Mouse (Mus musculus) adrenal gland, postnatal 25 days (tissue): ENCODE data around the gene Sept4. TPM values are rescaled to one million over a fixed set of nuclear protein-coding genes. Genes with fewer than 3 reads are reported as not detected.
A peak's percentile ranks its signal among the peaks of the same experiment; 100 is the strongest.

Experiments used
- DNase-seq: peaks from one replicate; pipeline ENCODE4 v3.0.0; 2021; ENCODE audit warnings: mixed read lengths
- total RNA-seq: library from RNA; stranded (reverse); gene quantifications from 2 replicates; pipeline ENCODE4 v1.2.3, GENCODE M21; 2021

The Sept4 gene
- total RNA-seq, 1 experiment from 2014 or later, result 38.6 TPM

DNA sequence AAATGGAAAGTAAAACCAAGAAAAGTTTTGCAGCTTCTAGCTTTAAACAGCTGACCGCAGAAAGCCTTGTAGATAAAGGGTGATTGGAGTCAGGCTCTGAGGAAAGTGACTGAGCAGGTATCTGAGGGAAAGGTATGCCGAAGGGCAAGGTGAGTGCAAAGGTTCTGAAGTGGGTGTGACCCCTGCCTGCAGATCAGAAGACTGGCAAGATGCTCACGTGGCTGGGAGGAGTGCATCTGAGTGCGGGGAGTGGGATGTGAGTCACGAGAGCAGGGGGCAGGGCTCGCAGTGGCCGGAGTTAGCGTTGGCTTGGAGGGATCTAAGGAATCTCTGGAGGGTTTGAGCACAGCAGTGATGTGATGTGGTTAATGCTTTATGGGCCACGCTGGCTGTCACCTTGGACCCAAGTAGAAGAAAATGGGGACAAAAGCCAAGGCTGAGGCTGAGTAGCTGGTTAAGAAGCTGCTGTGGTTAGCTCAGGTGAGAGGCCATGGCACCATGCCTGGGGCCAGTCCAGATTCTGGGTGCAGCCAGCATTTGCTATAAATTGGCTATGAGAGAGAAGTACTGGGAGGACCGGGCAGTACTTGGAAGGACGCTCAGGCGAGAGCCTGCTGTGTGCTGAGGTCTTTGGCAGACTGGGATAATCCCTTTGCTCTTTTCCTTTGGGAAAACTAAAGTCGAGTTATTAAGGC is 30.8 kb downstream of the Sept4 start:
- DNase-seq, result no peak

DNA sequence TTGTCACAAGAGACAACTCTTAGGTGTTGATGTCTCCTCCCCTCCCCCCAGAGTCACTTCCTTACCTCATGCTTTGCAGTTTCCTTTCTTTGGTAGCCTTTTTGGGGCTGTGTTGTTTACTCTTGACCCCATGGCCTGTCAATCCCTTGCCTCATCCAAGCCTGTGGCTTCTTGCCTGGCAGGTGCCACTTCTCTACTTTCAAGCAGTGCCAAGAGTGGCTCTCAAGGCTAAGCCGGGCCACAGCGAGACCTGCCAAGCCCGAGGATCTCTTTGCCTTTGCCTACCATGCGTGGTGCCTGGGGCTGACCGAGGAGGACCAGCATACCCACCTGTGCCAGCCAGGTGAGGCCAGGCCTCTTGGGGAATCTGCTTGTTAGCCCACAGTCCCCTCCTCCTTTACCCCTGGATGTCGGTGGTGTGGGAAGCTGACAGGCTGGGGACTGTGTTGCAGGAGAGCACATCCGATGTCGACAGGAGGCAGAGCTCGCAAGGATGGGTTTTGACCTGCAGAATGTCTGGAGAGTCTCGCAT is 31.7 kb downstream of the Sept4 start:
- no peak for DNase-seq

- DNase-seq, result no peak
These were observed 33.5 kb downstream of the Sept4 start for GRCm38 (mm10) chr11:87602234-87602633.

DNA sequence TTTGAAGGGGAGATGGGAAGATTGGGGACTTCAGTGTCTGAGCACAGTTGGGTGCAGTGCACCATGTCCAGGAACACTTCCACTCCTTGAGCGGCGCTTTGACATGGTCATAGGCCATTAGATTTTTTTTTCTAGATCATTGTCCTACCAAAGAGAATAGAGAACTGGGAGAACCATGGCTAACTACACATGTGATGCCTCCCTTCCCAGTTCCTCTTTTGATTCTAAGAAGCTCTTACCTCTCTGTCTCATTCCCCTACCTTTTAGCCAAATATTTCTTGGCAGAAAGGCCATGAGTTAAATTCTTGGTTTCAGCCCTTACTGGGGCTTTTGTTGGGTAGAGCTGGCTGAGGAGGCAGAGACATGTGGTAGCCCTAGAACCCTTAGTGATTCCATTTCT is 34.9 kb downstream of the Sept4 start:
- no peak for DNase-seq

GRCm38 (mm10) chr11:87609264-87609663 is 40.6 kb downstream of the Sept4 start:
- DNase-seq, result no peak

DNA sequence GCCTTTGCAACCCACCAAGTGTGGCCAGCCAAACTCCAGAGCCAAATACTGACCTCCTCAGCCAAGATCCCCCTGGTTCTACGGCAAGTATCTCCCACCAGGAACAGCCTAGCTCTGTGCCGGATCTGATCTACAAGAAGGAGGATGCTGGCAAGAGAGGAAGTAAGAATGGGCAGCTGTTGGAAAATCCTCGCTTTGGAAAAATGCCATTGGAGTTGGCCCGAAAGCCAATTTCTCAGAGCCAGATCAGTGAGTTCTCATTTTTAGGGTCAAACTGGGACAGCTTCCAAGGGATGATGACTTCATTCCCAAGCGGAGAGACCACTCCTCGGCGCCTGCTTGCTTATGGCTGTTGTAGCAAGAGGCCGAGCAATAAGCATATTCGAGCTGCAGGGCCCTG is 42.8 kb downstream of the Sept4 start:
- no peak for DNase-seq

DNA sequence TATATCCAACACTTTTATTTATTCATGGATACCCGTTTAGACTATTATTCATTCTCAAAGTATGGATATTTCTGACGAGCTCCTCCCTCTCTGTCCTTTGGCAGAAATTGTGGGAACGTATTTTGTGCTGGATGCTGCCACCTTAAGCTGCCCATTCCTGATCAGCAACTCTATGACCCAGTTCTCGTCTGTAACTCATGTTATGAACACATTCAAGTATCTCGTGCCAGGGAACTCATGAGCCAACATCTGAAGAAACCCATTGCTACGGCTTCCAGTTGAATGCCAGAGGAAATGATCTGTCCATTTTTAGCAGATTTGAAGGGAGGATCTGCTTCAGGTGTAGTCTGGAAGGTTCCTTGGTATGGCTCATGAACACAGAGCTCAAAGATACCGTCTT is 45.3 kb downstream of the Sept4 start:
- no peak for DNase-seq

DNA sequence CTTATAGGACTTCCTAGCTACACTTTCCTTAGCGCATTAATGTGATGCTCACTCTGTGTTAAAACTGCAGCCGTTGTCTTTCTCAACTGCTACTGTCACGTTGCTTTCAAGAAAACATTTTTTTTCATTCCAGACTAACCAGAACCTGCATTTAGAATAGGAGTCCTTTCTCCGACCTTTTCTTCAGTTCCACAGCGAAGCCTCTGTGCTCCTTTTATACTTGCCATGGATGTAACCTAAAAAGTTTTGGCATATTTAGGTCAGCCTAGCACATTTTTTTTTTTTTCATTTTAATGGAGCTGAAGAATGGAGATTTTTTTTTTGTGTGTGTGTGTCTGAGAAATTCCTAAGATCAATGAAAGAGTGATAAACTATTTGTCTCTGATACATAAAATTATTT is 46.8 kb downstream of the Sept4 start:
- no peak for DNase-seq

GRCm38 (mm10) chr11:87615952-87616351 is 47.2 kb downstream of the Sept4 start:
- no peak for DNase-seq

- no peak for DNase-seq
These were observed 48.2 kb downstream of the Sept4 start, which contains the start of gene Hsf5 for GRCm38 (mm10) chr11:87616790-87617474. Gene Hsf5, plus strand, starts transcription at chr11:87617164.

GRCm38 (mm10) chr11:87617606-87618005 is 48.9 kb downstream of the Sept4 start:
- no peak for DNase-seq

GRCm38 (mm10) chr11:87623160-87623559 is 54.5 kb downstream of the Sept4 start:
- DNase-seq, result no peak

GRCm38 (mm10) chr11:87629859-87630258 is 61.2 kb downstream of the Sept4 start:
- DNase-seq, result peak; percentile 43

GRCm38 (mm10) chr11:87638793-87639192 is 70.1 kb downstream of the Sept4 start:
- DNase-seq, result no peak

GRCm38 (mm10) chr11:87639206-87639605 is 70.5 kb downstream of the Sept4 start:
- DNase-seq, result peak; percentile 79

Other genes with a start within 250 kb of the Sept4 start
- 24.3 and 28.3 TPM in 2 replicates for gene Ppm1e, start 209.9 kb upstream of the Sept4 start, total RNA-seq
- 2.0 and 3.2 TPM in 2 replicates for gene Rad51c, start 163.9 kb upstream of the Sept4 start, total RNA-seq
- 0.19 and 1.1 TPM in 2 replicates for gene Tex14, start 163.8 kb upstream of the Sept4 start, total RNA-seq
- not detected in 2 replicates for gene Gm11492, start 2.2 kb upstream of the Sept4 start, total RNA-seq
- 25.3 and 33.2 TPM in 2 replicates for gene Mtmr4, start 23.3 kb downstream of the Sept4 start, total RNA-seq
- 0.09 and 0.24 TPM in 2 replicates for gene Hsf5, start 48.3 kb downstream of the Sept4 start, total RNA-seq
- gene Rnf43, start 93.8 kb downstream of the Sept4 start, total RNA-seq, result 5.5 and 6.1 TPM in 2 replicates
- gene Supt4a, start 168.6 kb downstream of the Sept4 start, total RNA-seq, result 59.0 and 84.6 TPM in 2 replicates
- 7.4 and 9.4 TPM in 2 replicates for gene Tspoap1, start 191.6 kb downstream of the Sept4 start, total RNA-seq
- not detected in 2 replicates for gene Mpo, start 224.7 kb downstream of the Sept4 start, total RNA-seq